Mouse (Mus musculus) layer of hippocampus, adult 2 months (tissue): ENCODE results near the gene Card14. TPM values are rescaled to one million over a fixed set of nuclear protein-coding genes. Genes with fewer than 3 reads are reported as not detected.

Experiments used
- DNase-seq, 2 experiments: peaks; one replicate each; pipeline ENCODE4 v3.0.0; 2022; ENCODE audit warnings: low spot score in 2 of 2
- H3K27ac ChIP-seq: fragments of 200-600 bp; 2 replicates; pipeline ENCODE4 v1.8.1; 2022
- H3K4me3 ChIP-seq: fragments of 200-600 bp; 2 replicates; pipeline ENCODE4 v1.8.1; 2022; ENCODE audit warnings: mild to moderate bottlenecking
- CTCF ChIP-seq: fragments of 200-600 bp; conservative IDR thresholded peaks from 2 replicates; pipeline ENCODE4 v1.8.1; 2022; ENCODE audit warnings: antibody characterized with exemption, mild to moderate bottlenecking, moderate library complexity
- total RNA-seq, 2 experiments: library from RNA; stranded (reverse); gene quantifications; 2 replicates each; pipeline ENCODE4 v1.2.3; 2021

The Card14 gene
- total RNA-seq, 2 experiments from 2014 or later = 0.77 to 1.0 TPM

GRCm38 (mm10) chr11:119353946-119354345 is 46.4 kb downstream of the Card14 start:
- H3K4me3 ChIP-seq = no peak overlapping the region

DNA sequence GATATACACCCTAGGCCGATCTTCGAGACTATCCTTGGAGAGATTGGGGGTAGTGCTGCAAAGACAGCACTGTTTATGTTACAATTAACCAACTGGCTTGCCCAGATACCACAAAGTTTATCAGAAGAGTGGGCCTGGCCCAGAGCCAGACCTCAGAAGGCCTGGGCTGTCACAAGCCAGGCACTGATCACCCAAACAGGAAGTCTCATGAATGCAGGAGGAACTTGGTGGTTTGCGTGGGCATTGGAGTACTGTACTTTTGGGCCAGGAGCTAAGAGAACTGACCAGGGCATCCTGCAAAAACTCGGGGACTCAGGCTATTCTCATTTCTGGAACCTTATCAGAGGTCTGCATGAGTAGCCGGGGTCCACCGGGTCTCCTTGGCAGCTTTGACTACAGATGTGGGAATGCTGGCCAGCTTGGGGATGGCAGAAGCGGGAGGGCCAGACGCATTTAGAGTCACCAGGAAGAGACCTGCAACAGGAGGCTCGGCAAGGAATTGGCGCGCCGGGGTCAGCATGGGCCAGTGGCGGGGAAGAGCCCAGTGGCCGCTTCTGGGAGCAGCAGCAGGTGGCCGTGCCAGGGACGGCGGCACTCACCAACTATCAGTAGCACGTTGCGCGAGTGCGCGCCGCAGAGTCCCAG is 47.4 kb downstream of the Card14 start:
- H3K4me3 ChIP-seq = peak overlapping the region; percentile 77
- DNase-seq = no peak
- no peak for TF ChIP-seq CTCF
- H3K27ac ChIP-seq = peak overlapping the region; percentile 92

More at GRCm38 (mm10) chr11:119353946-119354345, 46.4 kb downstream of the Card14 start:
- DNase-seq = no peak
- no peak overlapping the region for H3K27ac ChIP-seq
- no peak for TF ChIP-seq CTCF

GRCm38 (mm10) chr11:119355443-119356385 is 48.1 kb downstream of the Card14 start, which contains the start of the genes Sgsh and Slc26a11:
TSS of gene Sgsh (minus strand) at chr11:119355536.
TSS of gene Slc26a11 (plus strand) at chr11:119355557.
- peak; percentile 68 to 73 for DNase-seq
- H3K27ac ChIP-seq = peak within 1 kb of the TSS; percentile 92
- no peak for TF ChIP-seq CTCF
- H3K4me3 ChIP-seq = peak within 1 kb of the TSS; percentile 77

- Histone ChIP-seq H3K4me3 (no peak overlapping the region), H3K27ac (no peak overlapping the region)
- no peak for TF ChIP-seq CTCF
- DNase-seq = no peak
Observed at GRCm38 (mm10) chr11:119359089-119359488, 51.5 kb downstream of the Card14 start.

- DNase-seq = no peak
- H3K27ac ChIP-seq = no peak overlapping the region
- no peak for TF ChIP-seq CTCF
- H3K4me3 ChIP-seq = no peak overlapping the region
Observed at GRCm38 (mm10) chr11:119362769-119363533, 55.4 kb downstream of the Card14 start.

- Histone ChIP-seq H3K4me3 (no peak overlapping the region), H3K27ac (no peak overlapping the region)
- TF ChIP-seq CTCF = peak; percentile 89
- DNase-seq = peak; percentile 54 to 68
Observed at GRCm38 (mm10) chr11:119363534-119364145, 56.1 kb downstream of the Card14 start.

DNA sequence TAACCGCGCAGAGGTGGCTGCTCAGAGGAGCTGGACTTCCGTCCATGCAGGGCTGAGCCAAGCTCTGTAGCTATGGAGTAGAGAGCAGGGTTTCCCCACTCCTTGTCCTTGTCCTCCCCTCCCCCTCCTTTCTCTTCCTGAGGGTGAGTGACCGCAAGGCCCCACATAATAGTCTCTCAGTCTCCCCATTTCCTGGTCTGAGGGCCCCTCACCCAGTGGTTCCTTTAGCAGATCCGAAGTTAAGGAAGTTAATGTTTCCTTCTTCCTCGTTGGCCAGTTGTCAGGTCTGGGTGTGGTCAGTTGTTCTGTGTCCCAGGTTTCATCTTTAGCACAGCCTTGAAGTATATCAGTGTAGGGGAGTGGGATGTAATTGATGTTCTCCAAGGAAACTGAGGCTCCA is 67.9 kb downstream of the Card14 start:
- Histone ChIP-seq H3K27ac (no peak overlapping the region), H3K4me3 (no peak overlapping the region)
- no peak for TF ChIP-seq CTCF
- DNase-seq = no peak

- DNase-seq = no peak
- H3K4me3 ChIP-seq = no peak overlapping the region
- H3K27ac ChIP-seq = no peak overlapping the region
- no peak for TF ChIP-seq CTCF
Observed at GRCm38 (mm10) chr11:119377326-119377725, 69.8 kb downstream of the Card14 start.

DNA sequence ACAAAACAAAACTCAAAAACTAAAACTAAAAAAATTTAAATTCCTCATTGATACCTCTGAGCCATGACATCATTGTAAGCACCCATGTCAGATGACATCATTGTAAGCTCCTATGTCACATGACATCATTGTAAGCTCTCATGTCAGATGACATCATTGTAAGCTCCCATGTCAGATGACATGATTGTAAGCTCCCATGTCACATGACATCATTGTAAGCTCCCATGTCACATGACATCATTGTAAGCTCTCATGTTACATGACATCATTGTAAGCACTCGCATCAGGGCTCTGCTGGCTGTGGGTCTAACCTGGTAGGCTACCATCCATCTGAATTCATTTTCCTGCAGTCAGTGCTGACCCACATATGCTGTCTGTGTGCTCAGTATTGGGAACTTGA is 71.0 kb downstream of the Card14 start:
- Histone ChIP-seq H3K4me3 (no peak overlapping the region), H3K27ac (no peak overlapping the region)
- TF ChIP-seq CTCF = no peak
- no peak for DNase-seq

DNA sequence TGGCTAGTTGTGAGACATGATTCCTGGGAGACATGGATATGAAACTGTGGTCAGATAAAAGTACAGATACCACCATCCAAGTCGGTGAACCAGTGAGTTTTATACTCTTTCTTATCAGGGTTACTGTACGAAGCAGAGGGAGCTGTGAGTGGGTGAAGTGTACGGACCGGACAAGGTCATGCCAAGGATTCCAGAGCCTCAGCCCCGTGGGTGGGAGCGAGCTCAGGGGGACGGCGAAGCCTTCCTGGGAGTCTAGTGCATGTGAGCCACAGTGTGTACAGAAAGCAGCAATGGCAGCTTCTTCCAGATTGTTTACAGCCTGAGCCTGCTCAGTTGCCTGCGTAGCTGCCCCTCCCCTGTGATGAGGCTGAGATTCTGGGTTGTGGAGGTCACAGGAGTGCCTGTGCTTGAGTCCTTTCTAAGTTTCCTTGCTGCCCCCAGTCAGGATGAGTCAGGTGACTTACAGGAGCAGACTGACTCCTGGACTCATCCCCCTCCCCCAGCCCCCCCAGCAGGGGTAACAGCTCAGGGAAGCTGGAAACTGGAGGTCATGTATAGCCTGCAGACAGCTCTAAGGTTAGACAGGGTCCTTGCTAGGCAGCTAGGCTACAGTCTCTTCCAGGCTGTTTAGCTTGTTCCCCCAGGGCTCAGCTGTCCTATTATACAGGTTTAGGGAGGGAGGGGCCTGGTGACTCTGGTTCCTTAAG is 74.2 kb downstream of the Card14 start:
- TF ChIP-seq CTCF = no peak
- H3K4me3 ChIP-seq = no peak overlapping the region
- DNase-seq = no peak
- H3K27ac ChIP-seq = no peak overlapping the region

GRCm38 (mm10) chr11:119382338-119382850 is 74.8 kb downstream of the Card14 start:
- H3K4me3 ChIP-seq = no peak overlapping the region
- no peak for DNase-seq
- no peak overlapping the region for H3K27ac ChIP-seq
- no peak for TF ChIP-seq CTCF
